Mouse (Mus musculus) kidney, adult 2 months (tissue): ENCODE results near the gene Hist1h2bk.

Source experiments
- CTCF ChIP-seq: fragments of 200-500 bp; conservative IDR thresholded peaks from 2 replicates; pipeline ENCODE4 v1.5.1; 2011; ENCODE audit warnings: low read depth, mild to moderate bottlenecking, control low read depth, low read length, moderate library complexity, mixed read lengths; ENCODE audit not compliant: insufficient read depth, insufficient read length
- POLR2A ChIP-seq: fragments of 200-500 bp; IDR thresholded peaks from one replicate; pipeline ENCODE4 v1.6.1; 2011; ENCODE audit warnings: low read depth, low read length, control low read depth

DNA sequence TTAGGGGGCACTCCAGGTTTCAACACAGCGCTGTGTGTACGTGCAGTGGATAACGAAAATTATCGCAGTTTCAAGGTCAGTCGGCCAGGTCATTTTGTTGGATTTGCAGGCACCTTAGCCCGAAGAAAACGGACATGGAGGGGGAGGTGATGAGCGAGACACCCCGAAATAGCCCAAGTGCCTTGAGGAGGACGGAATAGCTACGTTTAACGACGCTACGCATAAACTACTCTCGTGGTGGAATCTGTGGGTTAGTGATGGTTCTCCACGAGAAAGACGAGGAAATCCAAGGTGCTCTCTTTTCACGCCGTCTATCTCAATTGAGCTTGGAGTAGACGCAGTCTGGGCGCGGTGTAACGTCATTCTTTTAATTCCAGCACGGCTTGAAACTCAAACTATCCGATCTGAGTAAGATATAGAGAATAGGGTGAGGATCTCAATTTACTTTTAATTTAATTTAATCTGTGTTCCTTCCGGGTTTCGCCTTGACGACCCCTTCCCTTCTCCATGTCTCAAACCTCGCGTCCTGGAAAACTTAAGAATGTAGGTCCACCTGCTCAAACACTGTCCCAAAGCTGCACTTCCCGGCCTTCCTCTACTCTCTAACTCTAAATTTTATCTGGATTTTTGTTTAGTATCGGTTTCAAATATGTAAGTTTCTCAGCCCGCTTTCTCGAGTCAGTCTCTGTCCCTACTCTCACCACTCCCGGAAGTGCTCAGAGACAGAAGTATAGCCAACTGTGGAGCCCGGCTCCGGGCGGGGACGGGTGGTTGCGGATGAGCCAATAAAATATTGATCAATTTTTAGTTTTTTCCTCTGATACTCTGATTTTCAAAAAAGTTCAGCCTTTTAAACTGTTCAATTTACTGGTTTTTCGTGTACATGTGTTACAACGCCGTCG lies 15.5 kb upstream of the Hist1h2bk start:
- TF ChIP-seq CTCF (no peak), POLR2A (no peak)
